Mouse (Mus musculus) activated CD4-positive, CD25-positive, alpha-beta regulatory T cell, adult 4 months (primary cell): ENCODE measurements around the gene Mlxip. TPM values are rescaled to one million over a fixed set of nuclear protein-coding genes. Genes with fewer than 3 reads are reported as not detected.

Experiments used
- ATAC-seq: one replicate; pipeline ENCODE4 v1.8.0; 2017
- polyA plus RNA-seq, 2 experiments: library from polyadenylated mRNA; unstranded; fragments of 100-300 nt; shearing (Covaris generic); gene quantifications; one replicate each; pipeline ENCODE4 v1.2.1; 2017

Gene Mlxip
- polyA plus RNA-seq, 2 experiments from 2014 or later, result 14.7 to 17.5 TPM

DNA sequence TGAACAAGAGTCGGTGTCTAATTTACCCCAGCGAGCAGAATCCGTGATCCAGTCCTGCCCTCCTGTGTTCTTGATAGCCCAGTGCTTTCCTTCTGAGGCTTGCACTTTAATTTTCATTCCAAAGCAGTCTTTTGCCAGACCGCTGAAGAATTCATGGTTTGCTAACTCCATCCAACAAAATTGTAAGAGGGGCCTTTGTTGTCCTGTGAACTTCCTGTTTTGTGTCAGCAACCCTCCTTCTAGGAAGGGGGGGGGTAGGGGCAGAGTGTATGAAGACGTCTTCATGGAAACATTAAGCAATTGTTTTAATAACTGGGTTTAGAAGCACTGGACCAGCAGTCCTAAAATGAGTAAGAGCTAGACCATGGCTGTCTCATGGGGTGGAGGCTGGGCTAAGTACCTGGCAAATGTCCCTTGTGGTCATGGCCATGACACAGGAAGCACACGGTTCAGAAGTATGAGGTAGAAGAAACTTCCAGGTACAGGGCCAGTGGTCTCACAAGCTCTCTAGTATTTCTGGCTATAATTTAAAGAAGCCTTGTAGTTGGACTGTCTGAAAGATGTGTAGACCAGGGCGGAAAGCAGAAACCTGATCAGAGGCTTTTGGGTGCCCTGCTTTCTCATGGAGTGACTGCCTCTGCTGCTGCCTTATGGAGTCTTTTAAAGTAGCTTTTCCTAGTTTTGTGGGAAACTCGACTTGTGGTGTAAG, 41.6 kb downstream of the Mlxip start:
- no peak for ATAC-seq

DNA sequence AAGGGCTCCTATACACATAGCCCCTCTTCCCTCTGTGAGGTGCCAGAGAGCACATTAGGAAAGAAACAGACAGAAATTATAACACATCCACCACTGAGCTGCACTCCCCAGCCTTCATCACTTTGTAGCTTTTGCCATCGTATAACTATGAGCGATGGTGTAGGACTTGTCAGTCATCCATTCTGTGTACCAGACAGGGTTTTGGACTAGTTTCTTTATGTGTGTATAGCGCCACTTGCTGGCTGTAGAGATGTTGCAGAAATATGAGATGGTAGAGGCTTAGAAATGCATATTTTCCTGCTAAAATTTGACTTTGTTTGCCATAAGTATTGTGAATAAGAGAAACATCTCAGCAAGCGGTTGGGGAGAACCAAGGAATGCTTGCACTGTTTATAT, 42.2 kb downstream of the Mlxip start:
- ATAC-seq, result peak; percentile 63

DNA sequence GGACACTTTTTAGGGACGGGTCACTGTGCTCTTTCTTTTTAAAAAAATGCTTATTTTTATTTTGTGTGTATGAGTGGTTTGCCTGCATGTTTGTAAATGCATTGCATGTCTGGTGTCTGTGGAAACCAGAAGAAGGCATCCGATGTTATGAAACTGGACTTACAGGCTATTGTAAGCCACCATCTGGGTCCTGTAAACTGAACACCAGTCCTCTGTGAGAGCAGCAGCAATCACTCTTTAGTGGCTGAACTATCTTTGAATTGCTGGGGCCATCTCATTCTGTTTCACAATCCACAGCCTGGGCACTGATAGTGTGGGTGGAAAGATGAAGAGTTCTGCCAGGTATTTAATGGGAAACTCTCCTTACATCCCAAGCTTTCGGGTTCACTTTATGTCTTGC, 43.8 kb downstream of the Mlxip start:
- no peak for ATAC-seq

GRCm38 (mm10) chr5:123439312-123439711, 44.7 kb downstream of the Mlxip start:
- ATAC-seq, result no peak

DNA sequence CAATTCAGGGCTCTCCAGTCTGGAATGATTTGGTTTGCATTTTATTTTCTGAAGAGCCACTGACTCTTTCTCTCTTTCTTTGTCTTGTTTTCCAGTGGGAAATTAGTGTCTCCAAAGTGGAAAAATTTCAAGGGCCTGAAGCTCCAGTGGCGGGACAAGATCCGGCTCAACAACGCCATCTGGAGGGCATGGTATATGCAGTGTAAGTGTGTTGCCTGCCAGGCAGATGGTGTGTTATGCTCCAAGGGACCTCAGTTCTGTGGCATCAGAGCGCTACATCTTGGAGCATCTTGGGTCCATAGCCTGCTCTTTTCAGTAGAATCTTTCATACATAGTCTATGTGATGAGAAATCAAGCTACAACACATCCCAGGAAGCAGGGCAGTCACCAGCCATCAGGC, 45.3 kb downstream of the Mlxip start:
- no peak for ATAC-seq

DNA sequence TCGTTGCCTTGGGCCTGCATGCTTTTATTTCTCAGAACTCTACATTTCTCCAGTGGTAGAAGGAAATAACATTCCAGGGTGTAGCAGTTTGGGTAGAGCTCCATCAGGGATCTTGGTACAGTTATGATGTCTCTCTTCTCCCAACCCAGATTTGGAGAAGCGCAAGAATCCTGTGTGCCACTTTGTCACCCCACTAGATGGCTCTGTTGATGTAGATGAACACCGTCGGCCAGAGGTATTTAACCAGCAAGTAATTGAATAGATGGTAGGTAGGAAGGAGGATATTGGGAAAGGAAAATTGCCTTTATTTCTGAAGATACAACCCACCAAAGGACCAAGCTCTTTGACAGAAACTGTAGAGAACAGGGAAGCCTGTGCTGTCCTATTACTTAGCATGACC, 46.1 kb downstream of the Mlxip start:
- ATAC-seq, result no peak

- ATAC-seq, result no peak
Observed at GRCm38 (mm10) chr5:123442283-123442682, 47.7 kb downstream of the Mlxip start.

DNA sequence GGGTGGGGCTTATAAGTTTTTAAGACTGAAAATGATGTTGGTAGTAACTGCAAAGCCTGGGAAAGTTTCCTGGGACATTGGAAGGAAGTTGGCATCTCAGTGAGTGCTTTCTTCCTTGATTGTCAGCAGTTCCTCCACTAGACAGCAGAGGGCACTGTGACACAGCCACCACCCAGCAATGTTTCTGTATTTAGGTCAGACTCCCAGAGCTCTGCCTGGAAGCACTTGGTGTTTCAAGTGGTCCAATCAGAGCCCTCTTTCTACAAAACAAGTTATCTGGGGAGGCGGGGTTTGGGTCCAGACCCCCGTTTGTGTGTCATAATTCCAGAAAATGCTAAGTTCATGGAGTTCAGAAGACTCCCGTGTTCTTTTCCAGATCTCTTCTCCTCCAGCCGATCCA, 49.5 kb downstream of the Mlxip start:
- no peak for ATAC-seq

- no peak for ATAC-seq
Observed at GRCm38 (mm10) chr5:123444849-123445334, 50.3 kb downstream of the Mlxip start.

GRCm38 (mm10) chr5:123451886-123452285, 57.3 kb downstream of the Mlxip start:
- ATAC-seq, result no peak

- no peak for ATAC-seq
Observed at GRCm38 (mm10) chr5:123461420-123461819, 66.8 kb downstream of the Mlxip start.

DNA sequence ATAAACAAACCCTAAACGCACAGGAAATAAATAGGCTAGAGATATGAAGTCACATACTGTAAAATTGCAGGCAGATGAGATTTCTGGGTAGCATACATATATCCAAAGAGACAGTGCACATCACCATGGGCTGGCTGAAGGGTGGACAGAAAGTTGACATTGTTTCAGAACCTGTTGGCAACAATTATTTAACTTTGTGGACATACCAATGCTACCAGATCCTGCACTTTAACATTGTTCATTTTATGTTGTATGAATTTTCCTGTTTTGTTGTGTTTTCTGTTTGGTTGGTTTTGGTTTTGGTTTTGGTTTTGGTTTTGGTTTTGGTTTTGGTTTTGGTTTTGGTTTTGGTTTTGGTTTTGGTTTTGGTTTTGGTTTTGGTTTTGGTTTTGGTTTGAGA, 70.0 kb downstream of the Mlxip start:
- ATAC-seq, result no peak

DNA sequence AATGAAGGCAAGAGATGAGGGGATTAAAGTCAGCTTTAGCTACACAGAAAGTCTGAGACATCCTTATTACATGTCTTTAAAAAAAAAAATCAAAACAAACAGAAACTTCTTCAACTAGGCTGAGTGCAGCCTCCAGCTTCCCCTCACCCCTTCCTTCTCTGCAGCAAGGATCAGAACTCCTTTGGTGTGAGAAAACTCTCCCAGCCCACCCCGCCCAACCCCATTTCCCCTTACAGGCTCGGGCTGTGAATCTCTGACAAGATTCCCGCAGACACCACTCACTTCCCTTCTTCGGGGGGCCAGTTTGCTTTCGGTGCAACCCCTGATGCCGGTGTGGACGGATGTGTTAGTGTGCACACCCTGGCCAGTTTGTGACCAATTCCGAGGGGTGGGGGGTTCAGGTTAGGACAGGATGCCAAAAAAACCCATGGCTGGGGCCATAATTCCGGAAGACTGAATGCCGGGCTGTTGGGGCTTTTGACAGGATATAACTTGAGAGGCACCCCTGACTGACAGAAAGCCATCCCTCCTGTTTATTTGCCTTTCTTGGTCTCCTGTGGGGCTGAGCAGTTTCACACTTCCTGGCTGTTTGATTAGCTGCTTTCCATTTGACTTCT, 76.3 kb downstream of the Mlxip start:
- ATAC-seq, result peak; percentile 83

- ATAC-seq, result no peak
Observed at GRCm38 (mm10) chr5:123473817-123474216, 79.2 kb downstream of the Mlxip start.

GRCm38 (mm10) chr5:123487659-123488395, 93.2 kb downstream of the Mlxip start:
- ATAC-seq, result no peak

DNA sequence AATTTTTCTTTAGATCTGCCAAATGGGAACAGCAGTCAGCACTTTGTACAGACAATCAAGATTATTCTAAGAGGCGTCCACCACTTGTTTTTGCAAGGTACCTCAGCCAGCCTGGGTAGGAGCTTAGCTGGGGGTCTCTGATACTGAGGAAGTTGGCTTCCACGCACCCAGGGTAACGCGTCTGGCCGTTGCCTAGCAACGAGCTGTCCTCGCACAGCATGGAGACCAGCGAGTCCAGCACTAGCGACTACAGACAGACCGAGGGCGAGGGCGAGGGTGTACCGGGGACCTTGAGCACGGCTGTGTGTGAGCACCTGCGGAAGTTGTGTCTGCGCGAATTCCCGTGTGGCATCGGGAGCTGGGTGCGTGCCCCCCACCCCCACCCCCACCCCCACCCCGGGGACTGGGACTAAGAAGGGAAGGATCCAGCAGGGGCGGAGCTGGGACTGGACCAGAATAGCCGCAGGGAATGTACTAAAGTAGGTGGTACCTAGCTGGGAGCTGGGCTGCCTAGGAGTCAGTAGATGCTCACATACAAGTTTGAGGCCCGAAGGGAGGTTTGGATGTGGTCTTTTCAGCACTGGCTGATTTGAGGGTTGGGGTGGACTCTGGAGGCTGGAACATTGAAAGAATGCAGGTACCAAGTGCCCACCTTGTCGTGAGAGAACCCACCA, 94.7 kb downstream of the Mlxip start, which contains the start of the genes Lrrc43 and Il31:
Gene Lrrc43, plus strand, starts transcription at position 194 of the 674 bp plus-strand sequence.
Gene Il31, minus strand, starts transcription at position 378 of the 674 bp plus-strand sequence.
- no peak for ATAC-seq

DNA sequence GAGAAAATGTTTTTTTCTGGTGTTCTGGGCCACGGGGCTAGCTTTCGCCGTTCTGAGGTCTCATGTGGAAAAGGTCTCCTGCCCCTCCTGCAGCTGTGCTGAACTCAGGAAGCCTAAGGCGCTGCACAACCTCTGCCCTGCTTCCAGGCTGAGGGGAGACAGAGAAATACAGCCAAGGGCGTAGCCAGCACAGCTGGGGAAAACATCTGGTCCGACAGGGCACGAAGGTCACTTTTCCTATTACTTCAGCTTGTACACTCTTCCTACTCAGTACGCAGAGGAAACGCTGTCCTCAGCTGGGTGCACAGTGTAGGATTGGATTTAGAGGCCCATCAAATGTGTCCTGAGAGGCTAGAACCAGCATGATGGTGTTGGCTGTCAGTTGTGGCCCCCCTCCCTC, 95.3 kb downstream of the Mlxip start:
- no peak for ATAC-seq

GRCm38 (mm10) chr5:123499717-123500116, 105.1 kb downstream of the Mlxip start:
- no peak for ATAC-seq

- no peak for ATAC-seq
Observed at GRCm38 (mm10) chr5:123501973-123502372, 107.4 kb downstream of the Mlxip start.
